Mouse (Mus musculus) hindlimb bud, embryonic 11.5 days (tissue): ENCODE results near the gene Scgb2a2.
"Not testable (repeated sequence)": the region's sequence is repeated elsewhere in the genome, so short reads cannot be mapped to it uniquely, and the experiment has no call there.

ENCODE experiments used
- DNase-seq: peaks from one replicate; pipeline ENCODE4 v3.0.0-alpha.2; 2012; ENCODE audit warnings: low read depth, low spot score; ENCODE audit errors: extremely low spot score

Gene Scgb2a2

GRCm38 (mm10) chr19:9847262-9847661, at the start of gene Scgb2a2:
Gene Scgb2a2 (plus strand): TSS chr19:9847562.
- no peak for DNase-seq

- DNase-seq, result not testable (repeated sequence)
Measured at GRCm38 (mm10) chr19:9836581-9837340, 10.6 kb upstream of the Scgb2a2 start.

GRCm38 (mm10) chr19:9837341-9837715, 10.0 kb upstream of the Scgb2a2 start:
- DNase-seq, result no peak

DNA sequence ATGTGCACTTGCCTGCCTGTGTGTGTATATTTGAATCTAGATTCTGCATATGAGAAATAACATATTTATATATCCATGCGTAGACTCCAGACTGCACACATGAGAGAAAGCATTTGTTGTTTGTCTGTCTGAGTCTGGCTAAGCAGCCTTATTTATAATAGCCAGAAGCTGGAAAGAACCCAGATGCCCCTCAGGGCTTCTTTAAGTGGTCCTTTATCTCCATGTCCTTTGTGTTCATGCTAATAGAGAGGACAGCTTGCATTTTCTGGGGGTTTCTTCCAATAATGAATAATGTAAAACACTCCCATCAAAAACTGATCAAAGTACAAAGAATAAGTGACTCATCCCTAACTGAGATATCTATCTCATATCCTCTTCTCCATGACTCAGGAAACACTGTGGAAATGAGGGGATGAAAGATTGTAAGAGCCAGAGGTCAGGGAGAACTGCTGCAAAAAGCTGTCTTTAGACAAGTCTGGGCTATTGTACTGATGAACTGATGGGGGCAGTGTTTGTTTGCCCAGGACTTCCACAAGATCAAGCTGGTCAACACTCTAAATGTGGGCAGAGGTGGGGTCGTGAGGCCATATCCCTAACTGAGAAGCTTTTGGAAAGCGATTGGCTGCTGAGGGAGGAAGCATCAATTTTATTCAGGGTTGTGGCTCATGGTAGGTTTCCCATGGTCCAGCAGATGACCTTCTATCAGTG, 2.2 kb downstream of the Scgb2a2 start:
- not testable (repeated sequence) for DNase-seq

DNA sequence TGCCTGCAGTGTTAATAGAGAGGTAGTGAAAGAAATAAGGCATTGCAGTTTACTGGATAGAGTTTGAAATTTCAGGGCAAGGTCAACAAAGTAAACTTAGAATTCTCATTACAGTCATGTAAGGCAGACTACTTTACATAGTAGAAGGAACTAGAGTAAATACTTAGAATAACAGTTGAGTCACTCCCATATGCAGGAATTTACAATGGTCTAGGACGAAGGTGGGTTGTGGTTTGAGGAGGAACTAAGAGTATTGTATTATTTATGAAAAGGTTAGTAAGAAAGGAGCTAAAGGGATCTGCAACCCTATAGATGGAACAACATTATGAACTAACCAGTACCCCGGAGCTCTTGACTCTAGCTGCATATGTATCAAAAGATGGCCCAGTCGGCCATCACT, 13.5 kb downstream of the Scgb2a2 start:
- not testable (repeated sequence) for DNase-seq

DNA sequence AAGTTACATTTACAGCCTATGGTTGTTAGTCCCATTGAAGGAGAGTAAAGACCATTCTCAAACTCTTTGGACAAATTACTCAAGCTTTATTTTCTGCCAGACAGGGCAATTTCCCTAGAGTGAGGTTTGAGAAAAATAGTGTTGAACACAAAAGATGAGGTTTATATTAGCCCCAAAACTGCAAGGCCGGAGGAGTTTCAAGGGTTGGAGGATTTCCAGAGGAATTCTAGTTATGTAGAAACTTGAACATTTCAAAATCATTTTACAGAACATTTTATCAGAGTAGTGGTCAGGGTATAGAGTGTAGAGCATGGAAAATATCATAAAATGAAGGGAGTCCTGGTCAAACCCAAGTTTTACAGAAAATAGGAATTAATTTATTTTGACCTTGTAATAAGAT, 17.5 kb downstream of the Scgb2a2 start:
- no peak for DNase-seq

DNA sequence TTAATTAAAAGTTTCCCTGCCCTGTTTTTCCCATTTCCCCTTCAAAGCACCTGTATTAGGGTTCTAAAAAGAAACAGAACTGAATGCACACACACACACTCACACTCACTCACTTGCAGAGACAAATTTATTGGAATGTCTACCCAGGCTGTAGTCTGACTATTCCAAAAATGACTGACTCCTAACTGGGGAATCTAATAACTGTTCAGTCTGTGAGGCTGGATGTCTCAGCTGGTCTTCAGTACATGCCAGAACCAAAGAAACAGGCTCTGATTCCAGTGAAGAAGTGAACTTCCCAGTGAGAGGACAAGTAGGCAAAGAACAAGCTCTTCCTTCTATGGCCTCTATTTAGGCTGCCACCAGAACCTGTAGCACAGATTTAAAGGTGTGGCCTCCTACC, 18.1 kb downstream of the Scgb2a2 start:
- no peak for DNase-seq

DNA sequence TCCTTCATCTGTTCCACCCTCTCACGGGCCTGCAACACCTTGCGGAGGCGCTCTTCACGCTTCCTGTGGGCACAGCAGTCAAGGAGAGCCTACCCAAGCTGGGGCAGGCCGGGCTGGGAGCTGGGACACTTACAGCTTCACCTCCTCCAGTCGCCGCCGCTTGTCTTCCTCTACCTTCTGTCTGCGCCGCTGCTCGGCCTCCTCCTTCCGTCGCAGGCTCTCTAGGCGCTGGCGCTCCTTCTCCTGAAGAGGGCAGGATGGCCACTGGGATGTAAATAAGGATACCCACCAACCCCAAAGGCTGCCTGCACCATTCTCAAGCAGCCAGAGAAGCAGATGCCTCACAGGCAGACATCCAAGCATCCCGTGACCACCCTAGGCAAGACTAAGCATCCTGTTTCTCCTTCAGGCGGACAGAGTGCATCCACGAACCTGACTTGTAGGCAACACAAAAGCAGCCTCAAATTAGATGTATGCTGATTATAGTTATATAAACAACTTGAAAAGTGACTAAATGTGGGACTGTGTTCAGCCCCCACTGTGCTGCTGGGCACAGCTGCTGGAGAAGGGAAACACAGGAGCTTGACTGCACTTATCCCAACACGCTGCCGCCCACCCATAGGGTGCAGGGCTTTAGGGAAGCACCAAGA, 30.9 kb downstream of the Scgb2a2 start:
- no peak for DNase-seq

- no peak for DNase-seq
Measured at GRCm38 (mm10) chr19:9886348-9886747, 39.0 kb downstream of the Scgb2a2 start.

DNA sequence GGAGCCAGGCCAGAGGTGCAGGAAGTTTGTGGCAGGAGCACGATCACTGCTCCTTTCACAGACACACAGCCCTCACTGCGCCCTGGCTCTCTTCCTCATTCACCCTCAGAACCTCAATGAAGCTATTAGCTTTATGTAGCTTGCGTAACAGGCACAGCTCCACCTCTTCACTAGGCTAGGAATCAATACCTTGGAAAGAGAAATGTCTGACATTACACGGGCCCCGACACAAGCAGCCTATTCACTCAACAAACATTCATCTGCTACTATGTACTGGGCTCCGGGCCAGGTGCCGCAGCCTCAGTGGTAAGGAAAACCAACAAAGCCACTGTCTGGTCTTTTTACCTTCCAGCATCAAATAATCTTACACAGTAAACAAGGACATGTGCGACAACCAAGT, 39.4 kb downstream of the Scgb2a2 start:
- no peak for DNase-seq

DNA sequence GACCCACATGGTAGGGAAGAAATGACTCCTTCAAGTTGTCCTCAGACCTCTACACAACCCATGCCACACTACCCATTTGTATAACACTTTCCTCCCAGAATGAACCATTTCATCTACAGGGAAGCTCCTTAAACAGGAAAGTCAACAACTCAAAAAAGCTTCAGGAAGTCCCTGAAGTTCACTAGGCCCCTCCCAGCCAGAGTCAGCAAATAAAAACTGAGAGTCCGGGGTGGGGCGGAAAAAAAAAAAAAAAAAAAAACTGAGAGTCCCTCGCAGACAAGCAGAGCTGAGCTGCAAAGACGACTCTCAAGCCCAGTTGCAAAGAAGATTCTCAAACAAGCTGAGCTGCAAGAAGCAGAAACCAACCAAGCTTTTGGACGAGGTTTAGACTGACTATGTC, 48.7 kb downstream of the Scgb2a2 start:
- DNase-seq, result no peak

- no peak for DNase-seq
Measured at GRCm38 (mm10) chr19:9898339-9899066, 51.1 kb downstream of the Scgb2a2 start.

- DNase-seq, result peak; percentile 99
Measured at GRCm38 (mm10) chr19:9899072-9899779, 51.9 kb downstream of the Scgb2a2 start, which contains the start of gene Incenp. Gene Incenp (minus strand): TSS chr19:9899551.

GRCm38 (mm10) chr19:9899780-9900146, 52.4 kb downstream of the Scgb2a2 start:
- no peak for DNase-seq

- not testable (repeated sequence) for DNase-seq
Measured at GRCm38 (mm10) chr19:9900696-9901095, 53.3 kb downstream of the Scgb2a2 start.
